Mouse (Mus musculus): ENCODE results near the gene Prc1. TPM values are rescaled to one million over a fixed set of nuclear protein-coding genes. Genes with fewer than 3 reads are reported as not detected.

Prc1 gene
- polyA plus RNA-seq, 1 experiment = 25.5 TPM

DNA sequence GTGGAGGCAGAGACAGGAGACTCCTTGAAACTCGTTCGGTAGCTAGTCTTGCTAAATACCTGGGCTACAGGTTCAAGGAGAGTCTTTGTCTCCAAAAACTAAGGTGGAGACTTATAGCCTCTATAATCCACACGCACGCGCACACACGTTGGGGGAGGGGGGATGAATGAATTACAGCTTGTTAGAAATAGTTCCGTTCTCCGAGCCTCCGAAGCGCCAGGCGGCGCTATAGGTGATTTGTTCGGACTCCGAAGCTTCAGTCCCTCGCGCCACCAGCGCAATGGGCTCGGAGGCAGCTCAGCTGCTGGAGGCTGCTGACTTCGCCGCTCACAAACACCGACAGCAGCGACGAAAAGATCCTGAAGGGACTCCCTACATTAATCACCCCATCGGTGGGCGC lies 48.6 kb downstream of the Prc1 start, which contains the start of gene Hddc3:
Hddc3 (plus strand) TSS at position 247 of the 400 bp plus-strand sequence.
- no peaks in the 10 kb centered on the region for H3K27me3 ChIP-seq (ENCODE audit: control insufficient read depth, insufficient read depth, insufficient read length)
- H3K36me3 ChIP-seq (ENCODE audit: control insufficient read depth, insufficient read depth) = no peaks in the 10 kb centered on the region
- TF ChIP-seq E2F4 (IDR thresholded peaks at IDR 0.05; ENCODE audit: insufficient read depth) (no peak), SRF (IDR thresholded peaks at IDR 0.05; ENCODE audit: control insufficient read depth, insufficient read length, low read depth) (no peak), USF1 (IDR thresholded peaks at IDR 0.05; ENCODE audit: low read depth) (no peak), CEBPB (IDR thresholded peaks at IDR 0.05; ENCODE audit: insufficient read depth, poor library complexity, severe bottlenecking) (no peak), MYOD1 (IDR thresholded peaks at IDR 0.05; ENCODE audit: control insufficient read depth in 1 of 3, insufficient read length in 2 of 3, low read depth in 2 of 3) (peak in 1 of 3 experiments; percentile 42), POLR2AphosphoS2 (IDR thresholded peaks at IDR 0.05; ENCODE audit: insufficient read length, low read depth) (peak; percentile 87), MYOG (IDR thresholded peaks at IDR 0.05; ENCODE audit: control insufficient read depth in 1 of 3, insufficient read depth in 1 of 3, insufficient read length in 2 of 3, low read depth in 2 of 3) (peak in 2 of 3 experiments; percentile 4 to 31), TCF12 (IDR thresholded peaks at IDR 0.05; ENCODE audit: insufficient read depth, poor library complexity, severe bottlenecking) (no peak), REST (IDR thresholded peaks at IDR 0.05; ENCODE audit: insufficient read depth, insufficient read length) (no peak), POLR2A (IDR thresholded peaks at IDR 0.05; ENCODE audit: insufficient read length, low read depth) (peak; percentile 81), TCF3 (IDR thresholded peaks at IDR 0.05; ENCODE audit: insufficient read length, low read depth) (no peak), MAX (IDR thresholded peaks at IDR 0.05; ENCODE audit: low read depth) (no peak)
- H3ac ChIP-seq (ENCODE audit: control insufficient read depth, insufficient read length) = peak within 1 kb of the TSS; percentile 64
- H3K4me2 ChIP-seq (ENCODE audit: low read depth) = peak within 1 kb of the TSS; percentile 99
- peaks cover 15% of the 10 kb centered on the region for H3K79me2 ChIP-seq (ENCODE audit: control insufficient read depth, insufficient read depth)
- peak within 1 kb of the TSS; percentile 35 for H3K4me3 ChIP-seq

DNA sequence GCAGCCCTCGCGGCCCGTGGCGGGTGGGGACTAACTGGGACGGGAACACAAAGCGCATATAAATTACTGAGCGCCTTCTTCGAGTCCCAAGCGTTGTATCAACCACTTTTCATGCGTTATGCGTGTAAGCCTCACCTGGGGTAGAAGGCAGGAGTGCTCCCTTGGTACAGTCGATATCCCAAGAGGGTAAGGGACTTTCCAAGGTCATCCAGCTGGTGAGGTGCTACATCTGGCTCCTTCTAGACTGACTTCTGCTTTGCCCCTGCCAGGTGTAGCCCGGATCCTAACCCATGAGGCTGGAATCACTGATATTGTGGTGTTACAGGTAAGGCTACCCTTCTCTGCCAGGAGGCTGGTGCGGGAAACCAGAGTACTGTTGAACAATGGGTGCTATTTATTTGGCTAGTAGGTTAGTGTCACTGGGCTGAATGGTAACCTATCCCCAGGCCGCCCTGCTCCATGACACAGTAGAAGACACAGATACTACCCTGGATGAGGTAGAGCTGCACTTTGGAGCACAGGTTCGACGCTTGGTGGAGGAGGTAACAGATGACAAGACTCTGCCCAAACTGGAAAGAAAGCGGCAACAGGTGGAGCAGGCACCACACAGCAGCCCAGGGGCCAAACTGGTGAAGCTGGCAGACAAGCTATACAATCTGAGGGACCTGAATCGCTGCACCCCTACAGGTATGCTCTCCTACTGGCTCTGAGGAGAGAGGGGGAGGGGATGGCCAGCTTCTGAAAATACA lies 49.2 kb downstream of the Prc1 start:
- peak overlapping the region; percentile 99 for H3K4me2 ChIP-seq (ENCODE audit: low read depth)
- peak overlapping the region; percentile 35 for H3K4me3 ChIP-seq
- peaks cover 10% of the 10 kb centered on the region for H3K79me2 ChIP-seq (ENCODE audit: control insufficient read depth, insufficient read depth)
- no peaks in the 10 kb centered on the region for H3K36me3 ChIP-seq (ENCODE audit: control insufficient read depth, insufficient read depth)
- H3ac ChIP-seq (ENCODE audit: control insufficient read depth, insufficient read length) = peak overlapping the region; percentile 64
- no peaks in the 10 kb centered on the region for H3K27me3 ChIP-seq (ENCODE audit: control insufficient read depth, insufficient read depth, insufficient read length)
- no peak for TF ChIP-seq MYOG (IDR thresholded peaks at IDR 0.05; ENCODE audit: control insufficient read depth in 1 of 3, insufficient read depth in 1 of 3, insufficient read length in 2 of 3, low read depth in 2 of 3)
- no peak for TF ChIP-seq SRF (IDR thresholded peaks at IDR 0.05; ENCODE audit: control insufficient read depth, insufficient read length, low read depth)
- no peak for TF ChIP-seq USF1 (IDR thresholded peaks at IDR 0.05; ENCODE audit: low read depth)
- TF ChIP-seq MYOD1 (IDR thresholded peaks at IDR 0.05; ENCODE audit: control insufficient read depth in 1 of 3, insufficient read length in 2 of 3, low read depth in 2 of 3) = peak in 1 of 3 experiments; percentile 0
- no peak for TF ChIP-seq POLR2AphosphoS2 (IDR thresholded peaks at IDR 0.05; ENCODE audit: insufficient read length, low read depth)
- TF ChIP-seq REST (IDR thresholded peaks at IDR 0.05; ENCODE audit: insufficient read depth, insufficient read length) = no peak
- TF ChIP-seq TCF3 (IDR thresholded peaks at IDR 0.05; ENCODE audit: insufficient read length, low read depth) = no peak

DNA sequence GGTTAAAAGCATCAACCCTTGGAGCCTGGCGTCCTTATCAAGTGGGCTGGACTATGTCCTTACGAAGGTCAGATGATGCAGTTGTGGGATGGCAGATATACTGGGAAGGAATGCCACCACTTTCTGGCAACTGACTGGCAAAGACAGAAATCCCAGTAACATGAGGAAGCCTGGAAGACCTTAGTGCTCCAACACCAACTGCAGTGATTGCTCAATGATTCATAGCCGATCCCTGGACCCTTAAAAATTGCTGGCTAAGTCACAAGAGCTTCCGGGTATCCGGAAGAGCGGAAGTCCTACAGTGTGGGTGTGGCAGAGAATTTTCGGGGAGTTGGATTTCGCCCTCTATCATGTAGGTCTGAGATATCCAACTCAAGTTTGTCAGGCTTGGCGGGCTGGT lies 51.9 kb downstream of the Prc1 start:
- Histone ChIP-seq H3K4me2 (ENCODE audit: low read depth) (peak overlapping the region; percentile 56), H3K36me3 (ENCODE audit: control insufficient read depth, insufficient read depth) (peaks cover 3% of the 10 kb centered on the region), H3K79me2 (ENCODE audit: control insufficient read depth, insufficient read depth) (no peaks in the 10 kb centered on the region), H3K4me3 (no peak overlapping the region), H3ac (ENCODE audit: control insufficient read depth, insufficient read length) (no peak overlapping the region), H3K27me3 (ENCODE audit: control insufficient read depth, insufficient read depth, insufficient read length) (no peaks in the 10 kb centered on the region)
- TF ChIP-seq TCF12 (IDR thresholded peaks at IDR 0.05; ENCODE audit: insufficient read depth, poor library complexity, severe bottlenecking) (no peak), SRF (IDR thresholded peaks at IDR 0.05; ENCODE audit: control insufficient read depth, insufficient read length, low read depth) (no peak), MYOD1 (IDR thresholded peaks at IDR 0.05; ENCODE audit: control insufficient read depth in 1 of 3, insufficient read length in 2 of 3, low read depth in 2 of 3) (peak in 1 of 3 experiments; percentile 13), USF1 (IDR thresholded peaks at IDR 0.05; ENCODE audit: low read depth) (no peak), CEBPB (IDR thresholded peaks at IDR 0.05; ENCODE audit: insufficient read depth, poor library complexity, severe bottlenecking) (peak; percentile 76; the same call in 1 of the 2 replicates), POLR2A (IDR thresholded peaks at IDR 0.05; ENCODE audit: insufficient read length, low read depth) (no peak), TCF3 (IDR thresholded peaks at IDR 0.05; ENCODE audit: insufficient read length, low read depth) (no peak), E2F4 (IDR thresholded peaks at IDR 0.05; ENCODE audit: insufficient read depth) (no peak), REST (IDR thresholded peaks at IDR 0.05; ENCODE audit: insufficient read depth, insufficient read length) (no peak), MAX (IDR thresholded peaks at IDR 0.05; ENCODE audit: low read depth) (no peak), POLR2AphosphoS2 (IDR thresholded peaks at IDR 0.05; ENCODE audit: insufficient read length, low read depth) (no peak), MYOG (IDR thresholded peaks at IDR 0.05; ENCODE audit: control insufficient read depth in 1 of 3, insufficient read depth in 1 of 3, insufficient read length in 2 of 3, low read depth in 2 of 3) (no peak)

DNA sequence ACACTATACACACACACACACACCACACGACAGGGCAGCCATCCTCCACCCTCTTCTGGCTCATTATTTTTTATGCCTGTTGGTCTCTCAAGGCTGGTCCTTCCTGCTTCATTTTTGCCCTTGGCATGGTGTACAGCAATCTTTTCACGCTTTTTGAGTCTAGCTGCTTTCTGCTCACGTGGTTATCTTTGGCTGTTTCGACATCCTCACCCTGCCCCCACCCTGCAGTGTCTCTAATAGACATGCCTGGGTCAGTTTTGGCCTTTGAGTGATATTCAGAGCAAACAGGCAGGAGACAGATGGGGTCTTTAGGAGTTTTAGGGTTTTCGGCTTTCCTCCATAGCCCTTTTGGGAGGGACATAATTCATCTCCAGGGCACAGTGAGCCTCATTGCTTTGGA lies 52.6 kb downstream of the Prc1 start:
- no peaks in the 10 kb centered on the region for H3K27me3 ChIP-seq (ENCODE audit: control insufficient read depth, insufficient read depth, insufficient read length)
- no peak overlapping the region for H3ac ChIP-seq (ENCODE audit: control insufficient read depth, insufficient read length)
- H3K36me3 ChIP-seq (ENCODE audit: control insufficient read depth, insufficient read depth) = peaks cover 3% of the 10 kb centered on the region
- H3K4me2 ChIP-seq (ENCODE audit: low read depth) = peak overlapping the region; percentile 56
- TF ChIP-seq SRF (IDR thresholded peaks at IDR 0.05; ENCODE audit: control insufficient read depth, insufficient read length, low read depth) = no peak
- no peak for TF ChIP-seq REST (IDR thresholded peaks at IDR 0.05; ENCODE audit: insufficient read depth, insufficient read length)
- no peak for TF ChIP-seq CEBPB (IDR thresholded peaks at IDR 0.05; ENCODE audit: insufficient read depth, poor library complexity, severe bottlenecking)
- TF ChIP-seq TCF3 (IDR thresholded peaks at IDR 0.05; ENCODE audit: insufficient read length, low read depth) = no peak
- no peak for TF ChIP-seq POLR2A (IDR thresholded peaks at IDR 0.05; ENCODE audit: insufficient read length, low read depth)
- TF ChIP-seq MYOG (IDR thresholded peaks at IDR 0.05; ENCODE audit: control insufficient read depth in 1 of 3, insufficient read depth in 1 of 3, insufficient read length in 2 of 3, low read depth in 2 of 3) = no peak
- no peak for TF ChIP-seq POLR2AphosphoS2 (IDR thresholded peaks at IDR 0.05; ENCODE audit: insufficient read length, low read depth)
- no peak for TF ChIP-seq MAX (IDR thresholded peaks at IDR 0.05; ENCODE audit: low read depth)
- TF ChIP-seq E2F4 (IDR thresholded peaks at IDR 0.05; ENCODE audit: insufficient read depth) = no peak
- TF ChIP-seq TCF12 (IDR thresholded peaks at IDR 0.05; ENCODE audit: insufficient read depth, poor library complexity, severe bottlenecking) = no peak
- TF ChIP-seq USF1 (IDR thresholded peaks at IDR 0.05; ENCODE audit: low read depth) = no peak
- TF ChIP-seq MYOD1 (IDR thresholded peaks at IDR 0.05; ENCODE audit: control insufficient read depth in 1 of 3, insufficient read length in 2 of 3, low read depth in 2 of 3) = no peak
- H3K79me2 ChIP-seq (ENCODE audit: control insufficient read depth, insufficient read depth) = no peaks in the 10 kb centered on the region
- no peak overlapping the region for H3K4me3 ChIP-seq

Data from myocyte (in vitro differentiated cells).